Mouse (Mus musculus): ENCODE results near the gene Gcc2. TPM values are rescaled to one million over a fixed set of nuclear protein-coding genes. Genes with fewer than 3 reads are reported as not detected.
"Not testable (repeated sequence)": the region's sequence is repeated elsewhere in the genome, so short reads cannot be mapped to it uniquely, and the experiment has no call there.

Gcc2 gene
- total and polyA plus RNA-seq, 3 experiments: 15.4 to 19.6 (median 19.5) TPM

DNA sequence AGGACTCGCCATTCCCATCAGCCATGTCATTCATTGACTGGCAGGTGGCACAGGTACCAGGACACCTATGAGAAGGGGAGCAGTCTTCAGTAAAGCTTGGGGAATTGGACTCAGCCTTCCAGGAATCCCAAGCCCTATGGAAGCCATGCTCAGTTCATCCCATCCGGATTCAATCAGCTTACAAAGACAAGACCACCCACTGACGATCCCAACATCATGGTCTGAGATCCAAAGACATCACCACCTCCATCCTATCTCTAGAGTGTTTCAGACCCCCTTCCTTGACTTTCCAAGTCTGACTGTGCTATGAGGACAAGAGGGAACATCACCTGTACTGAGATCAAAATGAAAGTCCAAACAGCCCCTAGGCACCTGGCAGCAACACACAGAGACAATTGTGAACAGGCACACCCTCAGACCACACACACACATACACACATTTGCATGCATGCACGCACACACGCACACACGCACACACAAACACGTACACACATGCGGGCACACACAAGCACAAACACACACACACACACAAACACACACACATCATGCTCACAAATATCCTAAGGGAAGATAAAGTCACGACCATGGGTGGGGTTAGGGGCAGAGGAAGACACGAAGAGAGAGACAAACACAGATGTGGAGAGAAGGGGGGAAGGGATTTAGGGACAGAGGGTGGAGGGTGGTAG is 22.1 kb upstream of the Gcc2 start:
- H3K27ac ChIP-seq (ENCODE audit: insufficient read depth, low read depth); H3K36me3 ChIP-seq (replicated peaks in 1 of 2; ENCODE audit: control insufficient read depth in 1 of 2, insufficient read depth in 1 of 2, low read length in 1 of 2); H3K79me2 ChIP-seq (replicated peaks; ENCODE audit: control insufficient read depth, extremely low read depth, insufficient read depth, poor library complexity, severe bottlenecking); H3K4me3 ChIP-seq (replicated peaks in 1 of 3; ENCODE audit: low read depth in 2 of 3, low read length in 2 of 3, poor library complexity in 1 of 3); dilution Hi-C loops (cut with MboI; ENCODE audit: extremely low pct_ligation_motif_present, extremely low pct_unique_long_range_greater_than_20kb, low sequenced_read_pairs); H3K4me1 ChIP-seq (ENCODE audit: control insufficient read depth in 1 of 2, insufficient read depth in 2 of 2); H3K9ac ChIP-seq (ENCODE audit: insufficient read depth, low read depth); H3K4me2 ChIP-seq (ENCODE audit: insufficient read depth, low read depth, poor library complexity, severe bottlenecking); in situ Hi-C loops (cut with MboI; ENCODE audit: low pct_ligation_motif_present, low pct_unique_long_range_greater_than_20kb, low sequenced_read_pairs); H3K9me3 ChIP-seq (replicated peaks; ENCODE audit: low read length); DNase-seq (ENCODE audit: extremely low read depth): not testable (repeated sequence)
- peaks cover 23% of the 10 kb centered on the region for H3K27me3 ChIP-seq (replicated peaks)

DNA sequence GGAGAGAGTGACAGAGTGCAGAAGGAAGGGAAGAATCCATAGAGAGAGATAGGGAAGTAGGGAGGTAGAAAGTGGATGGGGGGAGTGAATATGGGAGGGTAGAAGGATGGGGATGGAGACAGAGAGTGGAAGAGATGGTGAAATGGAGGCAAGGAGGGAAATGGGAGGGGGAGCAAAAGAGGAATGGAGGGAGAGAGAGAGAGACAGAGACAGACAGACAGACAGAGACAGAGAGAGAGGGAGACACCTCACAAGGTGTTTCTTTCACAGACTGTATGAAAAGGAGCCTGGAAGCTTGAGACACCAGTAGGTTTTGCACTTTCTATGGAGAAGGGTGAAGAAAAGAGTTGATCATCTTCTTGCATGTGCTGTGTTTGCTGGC is 21.6 kb upstream of the Gcc2 start:
- H3K27ac ChIP-seq (ENCODE audit: insufficient read depth, low read depth); H3K36me3 ChIP-seq (replicated peaks in 1 of 2; ENCODE audit: control insufficient read depth in 1 of 2, insufficient read depth in 1 of 2, low read length in 1 of 2); DNase-seq (ENCODE audit: extremely low read depth); dilution Hi-C loops (cut with MboI; ENCODE audit: extremely low pct_ligation_motif_present, extremely low pct_unique_long_range_greater_than_20kb, low sequenced_read_pairs); H3K79me2 ChIP-seq (replicated peaks; ENCODE audit: control insufficient read depth, extremely low read depth, insufficient read depth, poor library complexity, severe bottlenecking); H3K9me3 ChIP-seq (replicated peaks; ENCODE audit: low read length); H3K4me3 ChIP-seq (replicated peaks in 1 of 3; ENCODE audit: low read depth in 2 of 3, low read length in 2 of 3, poor library complexity in 1 of 3); H3K9ac ChIP-seq (ENCODE audit: insufficient read depth, low read depth); in situ Hi-C loops (cut with MboI; ENCODE audit: low pct_ligation_motif_present, low pct_unique_long_range_greater_than_20kb, low sequenced_read_pairs); H3K4me1 ChIP-seq (ENCODE audit: control insufficient read depth in 1 of 2, insufficient read depth in 2 of 2); H3K4me2 ChIP-seq (ENCODE audit: insufficient read depth, low read depth, poor library complexity, severe bottlenecking): not testable (repeated sequence)
- peaks cover 22% of the 10 kb centered on the region for H3K27me3 ChIP-seq (replicated peaks)

DNA sequence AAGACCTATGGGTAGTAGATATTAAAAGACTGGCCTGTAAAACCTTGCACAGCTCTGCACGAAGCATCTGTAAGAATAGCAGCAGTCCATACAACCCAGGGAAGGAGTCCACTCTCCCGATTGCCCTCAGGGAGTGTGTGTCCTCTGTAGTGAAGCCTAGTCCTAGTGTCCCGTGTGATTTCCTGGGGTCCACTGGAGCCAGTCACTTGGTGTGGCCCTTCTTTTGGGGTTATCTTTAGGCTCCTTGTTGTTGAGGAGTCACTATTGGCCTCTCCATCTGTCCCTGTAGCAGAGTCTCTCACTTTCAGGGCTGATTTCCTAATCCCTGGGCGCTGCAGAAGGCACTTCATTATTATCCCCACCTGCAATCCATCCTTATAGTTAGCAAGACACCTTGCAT is 20.3 kb upstream of the Gcc2 start:
- DNase-seq (ENCODE audit: extremely low read depth); H3K4me2 ChIP-seq (ENCODE audit: insufficient read depth, low read depth, poor library complexity, severe bottlenecking); in situ Hi-C loops (cut with MboI; ENCODE audit: low pct_ligation_motif_present, low pct_unique_long_range_greater_than_20kb, low sequenced_read_pairs); H3K36me3 ChIP-seq (replicated peaks in 1 of 2; ENCODE audit: control insufficient read depth in 1 of 2, insufficient read depth in 1 of 2, low read length in 1 of 2); H3K9me3 ChIP-seq (replicated peaks; ENCODE audit: low read length); H3K9ac ChIP-seq (ENCODE audit: insufficient read depth, low read depth); H3K79me2 ChIP-seq (replicated peaks; ENCODE audit: control insufficient read depth, extremely low read depth, insufficient read depth, poor library complexity, severe bottlenecking); dilution Hi-C loops (cut with MboI; ENCODE audit: extremely low pct_ligation_motif_present, extremely low pct_unique_long_range_greater_than_20kb, low sequenced_read_pairs); H3K27ac ChIP-seq (ENCODE audit: insufficient read depth, low read depth); H3K4me3 ChIP-seq (replicated peaks in 1 of 3; ENCODE audit: low read depth in 2 of 3, low read length in 2 of 3, poor library complexity in 1 of 3); H3K4me1 ChIP-seq (ENCODE audit: control insufficient read depth in 1 of 2, insufficient read depth in 2 of 2): not testable (repeated sequence)
- peaks cover 26% of the 10 kb centered on the region for H3K27me3 ChIP-seq (replicated peaks)

DNA sequence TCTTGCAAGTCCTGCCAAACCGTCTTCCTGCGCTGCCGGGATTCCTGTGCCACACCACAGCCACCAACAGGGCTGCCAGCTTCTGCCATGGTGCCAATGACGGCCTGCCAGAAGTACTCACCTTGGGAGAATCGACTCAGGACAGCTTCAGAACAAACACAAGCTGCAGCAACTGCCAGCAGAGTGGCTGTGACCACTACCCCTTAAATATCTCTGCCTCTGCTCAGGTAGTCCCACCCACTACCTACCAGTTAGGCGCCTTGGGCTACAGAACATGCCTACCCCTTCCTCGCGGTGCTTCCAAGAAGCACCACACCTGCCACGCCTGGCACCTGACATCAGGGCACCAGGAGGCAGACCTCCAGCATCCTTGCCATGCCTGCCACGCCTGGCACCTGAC is 18.7 kb upstream of the Gcc2 start, which contains the start of gene Gm4981:
Gene Gm4981, minus strand, starts transcription at position 89 of the 400 bp plus-strand sequence.
- H3K9ac ChIP-seq (ENCODE audit: insufficient read depth, low read depth): no peak within 1 kb of the TSS
- no peak within 1 kb of the TSS for H3K27ac ChIP-seq (ENCODE audit: insufficient read depth, low read depth)
- no peaks in the 10 kb centered on the region for H3K4me1 ChIP-seq (ENCODE audit: control insufficient read depth in 1 of 2, insufficient read depth in 2 of 2)
- DNase-seq (ENCODE audit: extremely low read depth): no peak
- dilution Hi-C loops (cut with MboI; ENCODE audit: extremely low pct_ligation_motif_present, extremely low pct_unique_long_range_greater_than_20kb, low sequenced_read_pairs): no loop called here
- no peaks in the 10 kb centered on the region for H3K79me2 ChIP-seq (replicated peaks; ENCODE audit: control insufficient read depth, extremely low read depth, insufficient read depth, poor library complexity, severe bottlenecking)
- peaks cover 40% of the 10 kb centered on the region for H3K27me3 ChIP-seq (replicated peaks)
- H3K36me3 ChIP-seq (replicated peaks in 1 of 2; ENCODE audit: control insufficient read depth in 1 of 2, insufficient read depth in 1 of 2, low read length in 1 of 2): no peaks in the 10 kb centered on the region
- no peak for TF ChIP-seq ELF1 (IDR thresholded peaks at IDR 0.05; ENCODE audit: low read depth, low read length)
- no peak for TF ChIP-seq KAT2A (IDR thresholded peaks at IDR 0.05; ENCODE audit: insufficient replicate concordance, low read length)
- TF ChIP-seq USF2 (conservative IDR thresholded peaks at IDR 0.05; ENCODE audit: low read depth, low read length): no peak
- TF ChIP-seq SMC3 (IDR thresholded peaks at IDR 0.05; ENCODE audit: low read depth, low read length): no peak
- no peak for TF ChIP-seq JUN (IDR thresholded peaks at IDR 0.05; ENCODE audit: insufficient read depth, low read depth, low read length)
- no peak for TF ChIP-seq MAX (IDR thresholded peaks at IDR 0.05; ENCODE audit: low read length)
- no peak for TF ChIP-seq PAX5 (IDR thresholded peaks at IDR 0.05; ENCODE audit: low read length)
- no peak for TF ChIP-seq CHD1 (IDR thresholded peaks at IDR 0.05; ENCODE audit: low read depth, low read length)
- no peak for TF ChIP-seq MAFK (IDR thresholded peaks at IDR 0.05; ENCODE audit: insufficient replicate concordance, low read length)
- no peak for TF ChIP-seq HCFC1 (IDR thresholded peaks at IDR 0.05; ENCODE audit: low read depth, low read length)
- TF ChIP-seq RAD21 (IDR thresholded peaks at IDR 0.05; ENCODE audit: low read depth, low read length): no peak
- TF ChIP-seq RCOR1 (conservative IDR thresholded peaks at IDR 0.05; ENCODE audit: low read depth, low read length): no peak
- no peak for TF ChIP-seq MEF2A (IDR thresholded peaks at IDR 0.05; ENCODE audit: borderline replicate concordance, low read depth, low read length)
- TF ChIP-seq SIN3A (IDR thresholded peaks at IDR 0.05; ENCODE audit: low read length): no peak
- no peak within 1 kb of the TSS for H3K4me2 ChIP-seq (ENCODE audit: insufficient read depth, low read depth, poor library complexity, severe bottlenecking)
- no peaks in the 10 kb centered on the region for H3K9me3 ChIP-seq (replicated peaks; ENCODE audit: low read length)
- in situ Hi-C loops (cut with MboI; ENCODE audit: low pct_ligation_motif_present, low pct_unique_long_range_greater_than_20kb, low sequenced_read_pairs): no loop called here
- H3K4me3 ChIP-seq (replicated peaks in 1 of 3; ENCODE audit: low read depth in 2 of 3, low read length in 2 of 3, poor library complexity in 1 of 3): no peak within 1 kb of the TSS
